Mouse (Mus musculus): ENCODE results near the gene Agap1. TPM values are rescaled to one million over a fixed set of nuclear protein-coding genes. Genes with fewer than 3 reads are reported as not detected.

Agap1 gene
- total RNA-seq, 2 experiments from 2014 or later, result 59.4 to 59.7 TPM

GRCm38 (mm10) chr1:89576985-89577384 lies 122.4 kb downstream of the Agap1 start:
- DNase-seq, result peak; percentile 76 to 77

DNA sequence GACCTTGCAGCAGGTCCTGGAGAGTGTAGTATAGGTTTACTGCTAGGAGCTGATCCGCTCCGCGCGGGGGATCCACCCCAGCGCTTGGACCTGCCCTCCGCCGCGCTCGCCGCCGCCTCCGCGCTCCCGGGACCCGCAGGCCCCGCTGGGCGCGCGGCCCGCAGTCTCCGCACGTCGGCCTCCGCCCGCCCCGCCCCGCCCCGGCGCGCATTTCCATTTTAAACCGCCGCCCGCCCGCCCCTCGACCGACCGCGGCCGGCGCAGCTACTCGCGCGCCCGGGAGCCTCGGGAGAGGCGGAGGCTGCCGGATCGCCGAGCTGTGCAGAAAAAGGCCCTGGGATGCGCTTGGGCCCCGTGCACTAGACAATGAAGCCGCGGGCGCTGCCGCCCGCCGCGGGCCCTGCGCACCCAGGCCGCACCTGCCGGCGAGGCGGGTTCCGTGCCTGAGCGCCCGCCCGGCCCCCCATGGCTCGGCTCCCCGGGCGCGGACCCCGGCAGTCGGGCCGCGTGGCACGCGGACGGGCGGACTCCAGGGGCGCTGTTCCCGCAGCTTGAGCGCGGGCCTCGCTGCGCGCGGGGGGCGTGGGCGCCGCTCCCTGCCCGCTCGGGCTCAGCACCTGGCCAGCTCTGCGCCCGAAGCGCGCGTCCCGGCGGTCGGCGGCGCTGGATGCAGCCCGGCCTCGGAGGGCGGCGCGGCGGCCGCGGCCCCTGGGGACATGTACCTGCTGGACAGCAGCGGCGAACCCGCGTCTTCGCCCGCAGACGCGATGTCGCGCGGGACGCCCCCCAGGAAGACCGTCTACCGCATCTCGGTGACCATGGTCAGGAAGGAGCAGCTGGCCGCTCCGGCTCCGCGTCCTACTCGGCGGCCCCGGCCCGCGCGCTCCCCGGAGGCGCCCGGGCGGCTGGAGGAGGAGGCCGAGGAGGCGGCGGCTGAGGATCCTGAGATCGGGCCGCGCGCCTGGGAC lies 125.7 kb downstream of the Agap1 start:
- peak; percentile 87 to 89 for DNase-seq

DNA sequence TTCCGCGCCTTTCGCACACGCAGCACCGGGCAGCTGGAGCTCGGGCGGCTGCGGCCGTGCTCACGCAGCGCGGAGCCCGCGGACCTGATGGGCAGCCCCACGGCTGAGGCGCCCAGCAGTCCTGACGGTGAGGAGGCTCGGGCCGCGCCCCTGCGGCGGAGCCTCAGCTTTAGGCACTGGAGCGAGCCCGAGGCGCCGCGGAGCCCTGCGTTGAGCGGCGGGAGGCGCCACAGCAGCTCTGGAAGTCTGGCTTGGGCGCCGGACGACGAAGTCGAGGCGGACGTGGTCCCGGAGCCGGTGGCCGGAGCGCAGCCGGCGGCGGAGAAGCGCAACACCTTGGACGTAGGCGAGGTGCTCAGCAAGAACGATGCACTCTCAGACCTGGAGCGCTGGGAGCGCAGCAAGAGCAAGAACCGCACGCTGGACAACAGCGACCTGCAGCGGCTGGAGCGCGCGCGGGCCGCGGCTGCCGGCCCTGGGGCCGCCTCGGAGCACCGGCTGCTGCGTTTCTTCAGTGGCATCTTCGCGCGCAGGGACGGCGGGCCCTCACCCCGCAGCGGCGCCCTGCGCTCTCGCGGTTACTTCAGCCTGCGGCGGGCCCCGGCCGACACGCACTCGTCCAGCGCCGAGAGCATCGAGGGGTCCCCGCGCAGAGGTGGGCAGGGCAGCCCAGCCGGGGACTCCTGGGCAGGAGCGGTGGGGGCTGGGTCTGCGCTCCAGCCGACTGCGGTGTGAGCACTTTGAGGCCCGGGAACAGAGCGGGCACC lies 126.6 kb downstream of the Agap1 start:
- DNase-seq, result peak; percentile 71 to 75

DNA sequence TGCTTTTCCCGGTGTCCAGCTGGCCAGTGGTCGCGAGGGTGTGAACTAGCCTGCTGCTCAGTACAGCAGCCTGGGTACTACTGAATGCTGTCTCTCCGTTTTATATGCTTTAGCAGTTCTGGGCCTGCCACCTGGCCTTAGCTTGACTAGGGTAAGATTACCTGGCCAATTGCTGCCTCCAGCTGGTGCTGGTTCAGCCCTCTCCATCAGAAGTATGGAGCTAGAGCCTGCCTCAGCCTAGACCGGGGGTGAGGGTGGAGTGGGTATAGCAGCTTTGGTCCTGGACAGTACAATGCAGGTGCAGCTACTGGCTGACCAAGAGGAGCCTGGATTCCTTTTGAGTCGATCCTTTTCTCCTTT lies 127.1 kb downstream of the Agap1 start:
- DNase-seq, result no peak

DNA sequence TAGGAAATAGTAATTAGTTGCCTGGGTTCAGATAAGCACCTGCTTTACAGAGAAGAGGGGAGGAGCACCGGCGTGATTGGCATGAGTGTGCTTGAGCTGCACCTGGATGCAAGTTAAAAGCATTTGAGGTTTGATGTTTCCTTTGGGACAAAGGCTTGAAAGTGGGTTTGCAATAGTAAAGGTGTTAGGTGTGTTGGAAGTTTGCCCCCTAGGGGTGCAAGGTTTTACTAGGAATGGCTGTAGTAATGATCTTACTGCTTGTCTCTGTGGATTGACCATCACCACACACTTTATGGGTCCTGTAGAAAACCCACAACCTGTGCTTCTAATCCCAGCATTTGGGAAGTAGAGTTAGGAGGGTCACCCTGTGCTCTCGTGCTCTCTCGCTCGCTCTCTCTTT lies 128.8 kb downstream of the Agap1 start:
- DNase-seq, result no peak

DNA sequence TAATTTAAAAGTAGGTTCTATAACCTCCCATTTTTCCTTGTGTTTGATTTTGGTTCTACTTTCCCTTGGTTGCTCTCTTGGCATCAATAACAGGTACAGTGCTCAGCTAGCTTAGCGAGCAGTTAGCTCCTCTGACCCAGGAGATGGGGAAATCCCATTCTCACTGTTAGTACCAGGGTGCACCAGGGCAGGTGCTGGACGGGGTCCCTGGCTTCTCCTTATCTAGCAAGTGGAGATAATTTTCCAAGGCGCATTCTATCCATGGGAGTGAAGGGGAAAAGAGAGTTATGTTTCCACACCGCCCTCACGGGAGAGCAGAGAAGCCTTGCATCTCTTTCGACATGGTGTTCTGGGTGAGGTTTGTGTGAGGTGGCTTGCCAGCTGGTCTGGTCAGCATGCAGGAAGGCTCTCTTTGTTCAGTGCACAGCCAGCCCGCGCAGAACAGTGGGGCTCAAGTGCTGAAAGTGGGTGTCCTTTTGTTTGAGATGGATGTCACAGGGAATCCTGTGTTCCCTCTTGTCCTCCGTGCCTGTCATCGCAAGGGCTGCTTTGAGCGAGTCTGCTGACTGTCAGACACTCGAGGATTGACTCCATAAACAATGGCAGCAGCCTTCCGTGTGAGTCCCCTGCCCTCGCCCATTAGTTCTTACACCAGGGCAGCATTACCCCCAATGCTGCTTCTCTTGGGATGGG lies 132.5 kb downstream of the Agap1 start:
- peak; percentile 38 to 46 for DNase-seq

GRCm38 (mm10) chr1:89588154-89588553 lies 133.5 kb downstream of the Agap1 start:
- DNase-seq, result no peak

- peak in 1 of 2 experiments; percentile 41 for DNase-seq
Measured at GRCm38 (mm10) chr1:89590994-89591393, 136.4 kb downstream of the Agap1 start.

GRCm38 (mm10) chr1:89593219-89593618 lies 138.6 kb downstream of the Agap1 start:
- no peak for DNase-seq

DNA sequence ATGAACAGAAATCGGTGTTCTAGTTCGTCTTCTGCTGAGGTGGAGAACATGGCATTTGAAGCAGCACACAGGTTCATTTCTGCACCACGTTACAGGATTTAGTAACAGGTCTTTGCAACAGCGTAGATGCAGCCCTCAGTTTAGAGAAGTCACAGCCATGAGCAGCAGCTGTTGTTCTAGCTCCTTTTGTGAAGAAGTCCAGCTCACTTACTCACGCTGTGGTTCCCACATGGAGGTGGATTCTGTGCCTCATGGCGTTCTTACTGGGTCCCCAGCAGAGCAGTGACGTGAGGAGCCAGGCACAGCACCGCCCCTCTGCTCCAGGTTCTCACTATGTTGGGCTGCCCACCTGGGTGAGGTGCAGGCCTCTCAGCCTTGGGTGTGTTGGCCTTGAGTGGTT lies 140.4 kb downstream of the Agap1 start:
- DNase-seq, result peak in 1 of 2 experiments; percentile 52

- DNase-seq, result peak; percentile 74 to 77
Measured at GRCm38 (mm10) chr1:89595421-89595820, 140.8 kb downstream of the Agap1 start.

- DNase-seq, result no peak
Measured at GRCm38 (mm10) chr1:89596223-89596622, 141.6 kb downstream of the Agap1 start.

GRCm38 (mm10) chr1:89598906-89599305 lies 144.3 kb downstream of the Agap1 start:
- no peak for DNase-seq

DNA sequence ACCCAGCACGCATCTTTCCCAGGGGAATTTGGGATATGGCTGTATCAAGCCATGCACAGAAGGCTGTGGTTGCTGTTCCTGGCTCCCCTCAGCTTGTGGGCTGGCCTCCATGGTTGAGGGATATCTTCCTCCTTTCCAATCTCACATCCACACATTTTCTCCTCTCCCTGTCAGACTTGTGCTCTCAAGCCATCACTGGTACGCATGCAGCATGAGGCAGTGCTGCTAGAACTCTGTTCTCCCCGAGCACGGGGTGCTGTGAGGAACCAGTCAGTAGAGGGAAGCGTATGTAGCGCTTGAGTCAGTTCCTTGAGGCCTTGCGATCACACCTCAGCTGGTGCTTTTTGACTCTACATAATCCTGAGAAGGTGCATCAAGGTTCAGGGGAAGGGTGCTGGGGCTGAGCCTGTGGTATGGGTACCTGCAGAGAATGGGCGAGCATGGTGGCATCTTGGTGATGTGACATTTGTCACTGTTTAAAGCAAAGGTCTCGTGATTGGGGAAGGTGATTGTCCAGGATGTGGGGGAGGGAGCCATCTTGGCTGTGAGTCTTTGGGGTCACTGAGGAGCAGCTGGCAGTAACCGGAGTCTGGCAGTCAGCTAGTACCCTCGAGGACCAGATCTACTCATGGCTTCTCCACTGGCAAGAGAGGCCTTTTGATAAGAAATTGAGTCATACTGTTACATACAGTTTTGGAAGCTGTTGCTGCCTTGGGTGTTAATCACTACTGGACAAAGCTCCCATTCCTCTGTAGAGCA lies 145.6 kb downstream of the Agap1 start:
- peak; percentile 57 to 58 for DNase-seq

DNA sequence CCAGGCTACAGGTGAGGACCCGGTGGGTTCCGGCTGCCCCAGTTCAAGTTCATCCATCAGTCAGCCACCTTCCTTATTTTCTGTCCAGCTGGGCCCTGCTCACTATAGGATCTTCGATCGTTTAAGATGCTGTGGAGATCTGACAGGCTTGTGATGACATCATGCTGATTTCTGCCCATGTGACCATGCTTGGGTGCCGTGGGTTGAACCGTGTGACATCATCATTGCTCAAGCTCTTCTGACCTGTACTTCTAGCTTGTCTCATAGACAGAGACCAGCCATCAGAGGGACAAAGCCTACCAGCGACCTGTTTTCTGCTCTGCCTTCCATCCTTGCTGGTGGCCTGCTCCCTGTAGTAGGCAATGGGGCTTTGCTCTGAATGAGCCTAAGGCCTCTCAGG lies 146.7 kb downstream of the Agap1 start:
- no peak for DNase-seq

DNA sequence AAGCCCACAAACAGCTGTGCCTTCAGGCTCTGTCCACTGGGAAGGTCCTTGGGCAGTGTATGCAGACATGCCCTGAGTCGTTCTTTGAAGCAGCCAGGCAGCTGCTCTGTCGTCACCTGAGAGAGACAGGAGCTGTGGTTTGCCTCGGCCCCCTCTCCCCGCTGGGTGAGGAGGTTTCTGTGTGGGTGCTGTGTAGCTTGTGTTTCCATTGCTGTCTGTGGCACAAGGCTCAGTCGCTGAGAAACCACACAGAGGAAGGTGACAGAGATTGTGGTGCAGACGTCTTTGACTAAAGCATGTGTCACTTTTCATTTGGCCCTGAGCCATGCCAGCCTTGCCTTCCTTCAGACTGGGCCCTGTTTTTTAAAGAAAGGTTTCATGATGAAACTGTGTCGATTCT lies 148.3 kb downstream of the Agap1 start:
- DNase-seq, result peak in 1 of 2 experiments; percentile 22

DNA sequence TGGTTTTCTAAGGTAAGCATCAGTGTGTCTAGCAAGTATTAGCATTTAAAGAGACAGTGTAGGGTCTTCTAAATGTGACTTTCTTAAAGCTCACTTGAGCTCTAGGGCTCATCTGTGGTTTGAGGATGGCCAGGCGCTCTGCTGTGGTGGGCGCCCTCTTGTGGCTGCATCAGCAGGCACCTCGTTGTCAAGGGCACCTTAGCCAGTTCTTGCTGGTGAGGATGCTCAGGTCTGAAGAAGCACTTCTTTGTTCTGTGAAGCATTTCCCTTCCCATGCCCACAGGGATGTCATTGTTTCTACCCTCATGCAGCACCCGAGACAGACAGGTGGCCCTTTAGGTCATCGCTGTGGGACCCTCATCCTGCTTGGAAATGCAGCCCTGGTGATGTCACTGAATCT lies 152.0 kb downstream of the Agap1 start:
- peak; percentile 63 to 81 for DNase-seq

- no peak for DNase-seq
Measured at GRCm38 (mm10) chr1:89608766-89609165, 154.2 kb downstream of the Agap1 start.

DNA sequence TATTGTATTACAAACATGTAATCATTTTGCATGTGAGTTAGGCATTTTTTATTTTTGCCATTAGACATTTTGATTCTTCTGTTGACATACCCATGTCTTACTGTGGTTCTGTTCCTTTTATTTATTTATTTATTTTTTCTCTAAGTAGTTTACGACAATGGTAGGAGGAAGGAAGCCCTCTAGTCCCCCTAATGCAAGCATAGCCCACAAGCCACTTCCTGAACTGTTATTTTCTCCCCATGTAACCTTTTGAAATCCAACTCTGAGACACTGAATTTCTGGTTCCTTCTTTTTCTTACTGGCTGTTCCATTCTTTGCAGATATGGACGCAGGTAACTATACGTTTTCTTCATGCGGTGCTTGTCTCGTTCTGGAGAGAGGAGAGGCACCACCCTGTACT lies 155.4 kb downstream of the Agap1 start:
- no peak for DNase-seq

- no peak for DNase-seq
Measured at GRCm38 (mm10) chr1:89611521-89611920, 156.9 kb downstream of the Agap1 start.

GRCm38 (mm10) chr1:89613234-89613870 lies 158.7 kb downstream of the Agap1 start:
- DNase-seq, result no peak

All from heart, adult 18-20 months (tissue).